Mouse (Mus musculus) limb, embryonic 11.5 days (tissue): Measurements from ENCODE around the gene Aak1. TPM values are rescaled to one million over a fixed set of nuclear protein-coding genes. Genes with fewer than 3 reads are reported as not detected.

Experiments
- ATAC-seq: fragments of 200-750 bp; cut with Nextera tagmentation; 2 replicates; pipeline ENCODE4 v1.8.0; 2017; ENCODE audit warnings: low read depth; ENCODE audit not compliant: insufficient number of reproducible peaks, low FRiP score, low TSS enrichment
- DNase-seq: peaks from one replicate; pipeline ENCODE4 v3.0.0-alpha.2; 2015; ENCODE audit warnings: low spot score
- H3K27ac ChIP-seq: fragments of 300-500 bp; sonication (generic); replicated peaks from 2 replicates; pipeline ENCODE4 v1.5.1; 2014; ENCODE audit warnings: low read depth, mild to moderate bottlenecking, low read length
- H3K27me3 ChIP-seq: fragments of 300-500 bp; sonication (generic); 2 replicates; pipeline ENCODE4 v1.6.1; 2014; ENCODE audit warnings: mild to moderate bottlenecking, low read length, mixed read lengths; ENCODE audit not compliant: control insufficient read depth, insufficient read depth
- H3K36me3 ChIP-seq: fragments of 300-500 bp; sonication (generic); 2 replicates; pipeline ENCODE4 v1.6.1; 2014; ENCODE audit warnings: mild to moderate bottlenecking, low read length, moderate library complexity, mixed read lengths; ENCODE audit not compliant: control insufficient read depth, insufficient read depth
- H3K4me1 ChIP-seq: fragments of 300-500 bp; sonication (generic); 2 replicates; pipeline ENCODE4 v1.6.1; 2014; ENCODE audit warnings: low read length, mixed read lengths; ENCODE audit not compliant: control insufficient read depth, insufficient read depth
- H3K4me2 ChIP-seq: fragments of 300-500 bp; sonication (generic); 2 replicates; pipeline ENCODE4 v1.6.1; 2014; ENCODE audit warnings: low read depth, mild to moderate bottlenecking, moderate library complexity; ENCODE audit not compliant: severe bottlenecking
- H3K4me3 ChIP-seq: fragments of 300-500 bp; sonication (generic); 2 replicates; pipeline ENCODE4 v1.5.1; 2014; ENCODE audit warnings: low read depth, low read length
- H3K9ac ChIP-seq: fragments of 300-500 bp; sonication (generic); 2 replicates; pipeline ENCODE4 v1.6.1; 2014; ENCODE audit warnings: mild to moderate bottlenecking, low read length
- H3K9me3 ChIP-seq: fragments of 300-500 bp; sonication (generic); 2 replicates; pipeline ENCODE4 v1.6.1; 2016; ENCODE audit warnings: low read length; ENCODE audit not compliant: control insufficient read depth
- WGBS: fragments of 180-500 bp; shearing (Covaris S2); extraction: QIAGEN DNeasy Blood & Tissue Kit; methylation state at CpG from one replicate; pipeline ENCODE4 v1.1.7; 2014; 5-methylcytosine and 5-hydroxymethylcytosine counted together
- polyA plus RNA-seq: library from polyadenylated mRNA; unstranded; fragments of >200 nt; fragmentation: Nextera tagmentation; extraction: Ambion mirVana; gene quantifications from 2 replicates; pipeline ENCODE4 v1.2.1, GENCODE M21; 2014

The Aak1 gene
- polyA plus RNA-seq, 1 experiment from 2014 or later: 14.1 TPM

GRCm38 (mm10) chr6:86879314-86879713, 30.0 kb downstream of the Aak1 start:
- Histone ChIP-seq H3K9ac (no peak overlapping the region), H3K4me2 (no peak overlapping the region), H3K4me3 (no peak overlapping the region), H3K9me3 (no peaks in the 10 kb centered on the region), H3K4me1 (no peaks in the 10 kb centered on the region), H3K27ac (no peak overlapping the region), H3K27me3 (no peaks in the 10 kb centered on the region), H3K36me3 (no peaks in the 10 kb centered on the region)
- ATAC-seq (no peak), DNase-seq (no peak)
- WGBS: 91% methylated on average over 4 of the region's 4 CpGs

- Histone ChIP-seq H3K36me3 (no peaks in the 10 kb centered on the region), H3K4me1 (peaks cover 6% of the 10 kb centered on the region; the same call in 1 of the 2 replicates), H3K9ac (no peak overlapping the region), H3K27me3 (no peaks in the 10 kb centered on the region), H3K27ac (no peak overlapping the region), H3K9me3 (no peaks in the 10 kb centered on the region), H3K4me3 (no peak overlapping the region), H3K4me2 (no peak overlapping the region)
- WGBS: 85% methylated on average over 2 of the region's 2 CpGs
- ATAC-seq: no peak
- no peak for DNase-seq
These were observed 34.9 kb downstream of the Aak1 start for GRCm38 (mm10) chr6:86884230-86884629.

- no peaks in the 10 kb centered on the region for H3K9me3 ChIP-seq
- no peak overlapping the region for H3K9ac ChIP-seq
- DNase-seq (no peak), ATAC-seq (no peak)
- no peak overlapping the region for H3K27ac ChIP-seq
- peaks cover 6% of the 10 kb centered on the region; the same call in 1 of the 2 replicates for H3K4me1 ChIP-seq
- H3K4me2 ChIP-seq: no peak overlapping the region
- 89% methylated on average over 6 of the region's 6 CpGs for WGBS
- H3K4me3 ChIP-seq: no peak overlapping the region
- no peaks in the 10 kb centered on the region for H3K27me3 ChIP-seq
- no peaks in the 10 kb centered on the region for H3K36me3 ChIP-seq
These were observed 35.4 kb downstream of the Aak1 start for GRCm38 (mm10) chr6:86884746-86885145.

GRCm38 (mm10) chr6:86885816-86886529, 36.7 kb downstream of the Aak1 start:
- DNase-seq (no peak), ATAC-seq (no peak)
- Histone ChIP-seq H3K4me1 (peaks cover 6% of the 10 kb centered on the region; the same call in 1 of the 2 replicates), H3K9ac (no peak overlapping the region), H3K4me2 (no peak overlapping the region), H3K36me3 (no peaks in the 10 kb centered on the region), H3K27me3 (no peaks in the 10 kb centered on the region), H3K9me3 (no peaks in the 10 kb centered on the region), H3K4me3 (no peak overlapping the region), H3K27ac (no peak overlapping the region)
- WGBS: 76% methylated on average over 6 of the region's 6 CpGs

- Histone ChIP-seq H3K9me3 (no peaks in the 10 kb centered on the region), H3K4me3 (no peak overlapping the region), H3K9ac (no peak overlapping the region), H3K4me2 (no peak overlapping the region), H3K4me1 (peaks cover 6% of the 10 kb centered on the region; the same call in 1 of the 2 replicates), H3K27ac (no peak overlapping the region), H3K27me3 (no peaks in the 10 kb centered on the region), H3K36me3 (no peaks in the 10 kb centered on the region)
- no peak for DNase-seq
- no peak for ATAC-seq
- 85% methylated on average over 4 of the region's 4 CpGs for WGBS
These were observed 37.5 kb downstream of the Aak1 start for GRCm38 (mm10) chr6:86886803-86887202.

- no peak overlapping the region for H3K4me2 ChIP-seq
- H3K27me3 ChIP-seq: no peaks in the 10 kb centered on the region
- WGBS: 94% methylated on average over 6 of the region's 6 CpGs
- H3K4me3 ChIP-seq: no peak overlapping the region
- H3K9ac ChIP-seq: no peak overlapping the region
- H3K9me3 ChIP-seq: no peaks in the 10 kb centered on the region
- ATAC-seq (no peak), DNase-seq (no peak)
- no peak overlapping the region for H3K27ac ChIP-seq
- no peaks in the 10 kb centered on the region for H3K36me3 ChIP-seq
- H3K4me1 ChIP-seq: no peaks in the 10 kb centered on the region
These were observed 48.2 kb downstream of the Aak1 start for GRCm38 (mm10) chr6:86897520-86897919.

- no peak for ATAC-seq
- H3K9me3 ChIP-seq: no peaks in the 10 kb centered on the region
- no peak overlapping the region for H3K27ac ChIP-seq
- no peak overlapping the region for H3K4me2 ChIP-seq
- no peaks in the 10 kb centered on the region for H3K36me3 ChIP-seq
- DNase-seq: no peak
- no peaks in the 10 kb centered on the region for H3K4me1 ChIP-seq
- no peak overlapping the region for H3K9ac ChIP-seq
- 50% methylated on average over 3 of the region's 3 CpGs for WGBS
- no peaks in the 10 kb centered on the region for H3K27me3 ChIP-seq
- H3K4me3 ChIP-seq: no peak overlapping the region
These were observed 49.7 kb downstream of the Aak1 start for GRCm38 (mm10) chr6:86899053-86899452.

GRCm38 (mm10) chr6:86899965-86900364, 50.6 kb downstream of the Aak1 start:
- Histone ChIP-seq H3K36me3 (no peaks in the 10 kb centered on the region), H3K9ac (no peak overlapping the region), H3K4me1 (no peaks in the 10 kb centered on the region), H3K27me3 (no peaks in the 10 kb centered on the region), H3K27ac (no peak overlapping the region), H3K9me3 (no peaks in the 10 kb centered on the region), H3K4me2 (no peak overlapping the region), H3K4me3 (no peak overlapping the region)
- DNase-seq: no peak
- no peak for ATAC-seq
- 80% methylated on average over 2 of the region's 3 CpGs for WGBS

GRCm38 (mm10) chr6:86900546-86900945, 51.2 kb downstream of the Aak1 start:
- 87% methylated on average over 3 of the region's 3 CpGs for WGBS
- H3K9me3 ChIP-seq: no peaks in the 10 kb centered on the region
- no peaks in the 10 kb centered on the region for H3K36me3 ChIP-seq
- H3K4me2 ChIP-seq: no peak overlapping the region
- H3K27me3 ChIP-seq: no peaks in the 10 kb centered on the region
- ATAC-seq (no peak), DNase-seq (no peak)
- H3K4me3 ChIP-seq: no peak overlapping the region
- H3K4me1 ChIP-seq: no peaks in the 10 kb centered on the region
- no peak overlapping the region for H3K27ac ChIP-seq
- no peak overlapping the region for H3K9ac ChIP-seq
